Mouse (Mus musculus): Measurements from ENCODE around the gene Tssc4. TPM values are rescaled to one million over a fixed set of nuclear protein-coding genes. Genes with fewer than 3 reads are reported as not detected.

Gene Tssc4
- total and polyA plus RNA-seq, 2 experiments from 2014 or later = 102 to 118 TPM

DNA sequence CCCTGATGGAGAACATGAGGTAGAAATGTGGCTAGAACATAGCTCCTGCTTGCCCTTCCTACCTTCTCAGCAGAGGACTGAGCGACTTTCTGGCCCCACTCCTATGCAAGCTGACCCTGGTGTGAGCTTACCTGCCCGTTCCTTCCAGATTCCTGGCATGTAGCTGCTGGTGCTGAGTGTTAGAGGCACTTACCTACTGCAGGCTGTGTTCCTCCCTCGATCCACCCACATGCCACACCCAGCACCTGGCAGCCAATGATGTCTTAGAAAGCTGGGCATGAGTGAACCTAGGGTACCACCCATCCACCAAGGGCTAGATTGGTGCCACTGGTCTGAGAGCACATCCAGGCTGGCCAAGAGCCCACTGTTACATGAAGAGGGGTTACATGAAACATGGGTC is 24.8 kb downstream of the Tssc4 start:
- Histone ChIP-seq H3K27me3 (ENCODE audit: insufficient read depth, low read length) (no peaks in the 10 kb centered on the region), H3K4me3 (ENCODE audit: low read length) (no peak overlapping the region), H3K36me3 (ENCODE audit: insufficient read depth, low read length) (no peaks in the 10 kb centered on the region), H3K4me1 (ENCODE audit: insufficient read depth, low read length) (no peaks in the 10 kb centered on the region), H3K27ac (no peak overlapping the region), H3K9ac (replicated peaks; ENCODE audit: low read length) (no peak overlapping the region), H3K9me3 (ENCODE audit: low read length) (no peaks in the 10 kb centered on the region), H3K4me2 (ENCODE audit: low read depth, low read length) (no peak overlapping the region)
- WGBS = 77% methylated on average over 3 of the region's 3 CpGs
- no peak for ATAC-seq
- no peak for TF ChIP-seq CTCF (IDR thresholded peaks at IDR 0.05; ENCODE audit: low read depth)
- no peak for DNase-seq (ENCODE audit: low spot score)

DNA sequence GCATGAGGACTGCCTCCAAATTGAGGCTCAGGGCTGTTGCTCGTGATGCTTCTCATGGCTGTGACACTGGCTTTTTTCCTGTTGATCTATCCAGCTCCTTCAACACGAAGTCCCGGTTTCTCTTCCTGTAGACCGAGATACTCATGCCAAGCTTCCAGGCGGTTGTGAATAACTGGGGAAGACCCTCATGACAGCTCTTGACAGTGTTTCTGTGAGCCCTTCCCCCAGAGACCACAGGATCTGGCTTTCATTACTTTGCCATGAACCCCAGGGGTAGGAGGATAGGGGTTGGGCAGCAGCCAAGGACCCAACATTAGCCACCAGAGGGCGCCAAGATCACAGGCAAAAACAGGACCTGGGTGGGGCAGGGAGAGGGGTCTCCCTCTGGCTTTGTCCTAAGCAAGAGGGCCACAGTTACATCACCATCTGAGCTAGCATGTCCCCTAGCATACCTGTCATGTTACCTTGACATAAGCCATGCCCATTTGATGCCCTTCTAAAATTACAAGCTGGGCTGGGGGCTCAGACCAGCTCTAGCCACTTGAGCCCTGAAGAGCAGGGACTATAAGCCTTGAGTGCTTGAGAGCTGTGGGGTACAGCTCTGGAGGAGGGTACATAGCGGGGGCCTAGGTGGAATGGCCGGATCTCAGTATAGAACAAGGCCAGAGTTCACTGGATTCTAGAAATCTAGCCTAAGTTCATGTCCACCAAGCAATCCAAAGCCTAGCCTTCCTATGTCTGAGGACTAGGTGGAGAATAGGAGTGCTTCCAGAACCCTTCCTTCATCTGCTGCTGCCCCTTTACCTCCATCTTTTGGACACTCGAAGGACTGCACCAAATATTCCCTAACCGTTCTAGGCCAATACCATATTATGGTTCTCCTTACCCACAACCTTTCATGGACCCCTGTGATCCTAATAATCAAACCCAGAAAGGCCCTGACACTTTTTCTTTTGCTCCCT is 25.8 kb downstream of the Tssc4 start, which contains the start of gene Trpm5:
Gene Trpm5 (minus strand): TSS at position 51 of the 962 bp plus-strand sequence.
- Histone ChIP-seq H3K27ac (no peak within 1 kb of the TSS), H3K9ac (replicated peaks; ENCODE audit: low read length) (no peak within 1 kb of the TSS), H3K4me2 (ENCODE audit: low read depth, low read length) (no peak within 1 kb of the TSS), H3K36me3 (ENCODE audit: insufficient read depth, low read length) (no peaks in the 10 kb centered on the region), H3K4me3 (ENCODE audit: low read length) (no peak within 1 kb of the TSS), H3K9me3 (ENCODE audit: low read length) (no peaks in the 10 kb centered on the region), H3K27me3 (ENCODE audit: insufficient read depth, low read length) (no peaks in the 10 kb centered on the region), H3K4me1 (ENCODE audit: insufficient read depth, low read length) (no peaks in the 10 kb centered on the region)
- peak; percentile 86 for TF ChIP-seq CTCF (IDR thresholded peaks at IDR 0.05; ENCODE audit: low read depth)
- ATAC-seq (peak; percentile 76), DNase-seq (ENCODE audit: low spot score) (peak; percentile 66)
- WGBS = 43% methylated on average over 10 of the region's 10 CpGs

DNA sequence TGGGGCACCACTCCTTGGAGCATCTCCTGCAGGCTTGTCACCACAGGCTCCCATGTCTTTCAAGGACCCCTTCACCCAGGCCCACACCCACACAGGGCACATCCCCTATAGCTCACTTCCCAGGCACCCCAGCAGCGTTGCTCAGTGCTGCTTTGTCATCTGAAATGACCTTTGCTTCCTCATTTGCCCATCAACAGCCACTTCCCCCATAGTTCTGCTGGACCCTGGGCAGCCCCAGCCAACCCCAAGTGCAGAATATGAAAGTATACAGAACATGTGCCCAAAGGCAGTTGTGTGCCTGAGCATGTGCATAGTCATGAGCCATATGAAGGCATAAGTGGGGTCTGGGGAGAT is 26.5 kb downstream of the Tssc4 start:
- no peak overlapping the region for H3K27ac ChIP-seq
- no peak overlapping the region for H3K4me3 ChIP-seq (ENCODE audit: low read length)
- no peaks in the 10 kb centered on the region for H3K9me3 ChIP-seq (ENCODE audit: low read length)
- ATAC-seq (no peak), DNase-seq (ENCODE audit: low spot score) (no peak)
- H3K27me3 ChIP-seq (ENCODE audit: insufficient read depth, low read length) = no peaks in the 10 kb centered on the region
- no peak overlapping the region for H3K4me2 ChIP-seq (ENCODE audit: low read depth, low read length)
- H3K4me1 ChIP-seq (ENCODE audit: insufficient read depth, low read length) = no peaks in the 10 kb centered on the region
- whole genome bisulfite sequencing = 50% methylated on average over 1 of the region's 1 CpGs
- no peak overlapping the region for H3K9ac ChIP-seq (replicated peaks; ENCODE audit: low read length)
- no peak for TF ChIP-seq CTCF (IDR thresholded peaks at IDR 0.05; ENCODE audit: low read depth)
- no peaks in the 10 kb centered on the region for H3K36me3 ChIP-seq (ENCODE audit: insufficient read depth, low read length)

DNA sequence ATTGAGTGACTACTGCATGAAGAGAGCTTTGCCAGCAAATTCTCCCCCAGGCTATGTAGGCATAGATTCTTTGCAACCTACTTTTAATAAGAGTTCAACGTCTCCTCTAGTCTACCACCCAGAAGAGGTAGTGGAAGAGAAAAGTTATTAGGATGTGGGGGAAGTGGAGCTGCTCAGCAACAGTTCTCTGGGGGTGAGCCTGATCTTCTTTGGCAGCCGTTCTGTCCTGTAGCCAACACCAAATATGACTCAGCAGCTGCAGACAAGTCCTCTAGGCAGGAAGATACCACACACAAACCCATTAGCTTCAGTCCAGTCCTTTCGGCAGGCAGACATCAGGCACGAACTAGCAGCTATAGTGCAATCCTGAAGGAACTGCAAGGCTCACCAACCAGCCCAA is 31.7 kb downstream of the Tssc4 start:
- H3K4me2 ChIP-seq (ENCODE audit: low read depth, low read length) = no peak overlapping the region
- TF ChIP-seq CTCF (IDR thresholded peaks at IDR 0.05; ENCODE audit: low read depth) = no peak
- no peaks in the 10 kb centered on the region for H3K36me3 ChIP-seq (ENCODE audit: insufficient read depth, low read length)
- H3K9me3 ChIP-seq (ENCODE audit: low read length) = no peaks in the 10 kb centered on the region
- DNase-seq (ENCODE audit: low spot score) = no peak
- H3K4me1 ChIP-seq (ENCODE audit: insufficient read depth, low read length) = no peaks in the 10 kb centered on the region
- WGBS = 54% methylated on average over 4 of the region's 4 CpGs
- peaks cover 5% of the 10 kb centered on the region; the same call in 1 of the 2 replicates for H3K27me3 ChIP-seq (ENCODE audit: insufficient read depth, low read length)
- H3K9ac ChIP-seq (replicated peaks; ENCODE audit: low read length) = no peak overlapping the region
- no peak overlapping the region for H3K4me3 ChIP-seq (ENCODE audit: low read length)
- no peak overlapping the region for H3K27ac ChIP-seq
- ATAC-seq = no peak

DNA sequence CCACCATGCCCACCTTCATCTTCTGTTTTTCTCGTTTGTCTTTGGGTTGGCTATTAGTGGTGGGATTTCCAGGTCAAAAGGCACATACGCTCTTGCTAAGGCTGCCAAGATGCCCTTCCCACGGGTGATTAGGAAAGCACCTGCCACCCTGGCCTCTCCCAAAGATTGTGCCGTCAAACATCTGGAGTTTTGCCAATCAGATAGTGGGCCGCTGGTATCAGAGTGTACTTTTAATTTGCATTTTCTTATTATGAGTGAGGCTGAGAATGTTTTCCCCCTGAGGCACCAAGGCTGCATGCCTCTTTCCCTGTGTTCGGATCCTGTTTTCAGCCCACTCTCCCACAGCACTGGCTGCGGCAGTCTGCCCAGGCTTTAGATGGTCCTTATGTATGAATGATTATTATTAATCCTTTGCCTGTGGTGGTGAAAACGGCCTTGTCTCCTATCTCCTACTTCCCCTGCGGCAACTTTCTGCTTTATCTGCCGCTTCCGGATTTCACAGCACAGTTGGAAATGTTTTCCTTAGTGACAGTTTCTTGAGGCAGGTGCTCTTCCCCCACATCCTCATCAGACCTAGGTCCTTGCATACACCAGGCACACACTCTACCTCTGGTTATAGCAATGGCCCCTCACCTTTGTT is 36.3 kb downstream of the Tssc4 start:
- DNase-seq (ENCODE audit: low spot score) (no peak), ATAC-seq (no peak)
- Histone ChIP-seq H3K9ac (replicated peaks; ENCODE audit: low read length) (no peak overlapping the region), H3K4me1 (ENCODE audit: insufficient read depth, low read length) (no peaks in the 10 kb centered on the region), H3K27ac (no peak overlapping the region), H3K4me2 (ENCODE audit: low read depth, low read length) (no peak overlapping the region), H3K9me3 (ENCODE audit: low read length) (no peaks in the 10 kb centered on the region), H3K36me3 (ENCODE audit: insufficient read depth, low read length) (no peaks in the 10 kb centered on the region), H3K27me3 (ENCODE audit: insufficient read depth, low read length) (peaks cover 34% of the 10 kb centered on the region), H3K4me3 (ENCODE audit: low read length) (no peak overlapping the region)
- TF ChIP-seq CTCF (IDR thresholded peaks at IDR 0.05; ENCODE audit: low read depth) = no peak
- 51% methylated on average over 11 of the region's 11 CpGs for WGBS

DNA sequence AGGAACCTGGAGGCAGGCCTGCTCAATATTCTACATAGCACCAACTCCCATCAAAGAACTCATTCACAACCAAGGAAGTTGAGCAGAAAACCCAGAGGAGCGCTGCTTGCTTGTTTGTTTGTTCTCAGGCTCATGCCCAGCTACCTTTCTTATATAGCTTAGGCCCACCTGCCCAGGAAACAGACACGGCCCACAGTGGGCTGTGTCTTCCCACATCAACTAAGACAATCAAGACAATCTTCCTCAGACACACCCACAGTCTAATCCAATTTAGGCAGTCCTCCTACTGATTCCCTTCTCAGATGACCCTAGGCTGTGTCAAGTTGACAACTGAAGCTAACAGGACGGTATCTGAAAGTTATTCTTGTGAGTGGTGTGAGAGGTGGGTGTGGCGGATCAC is 37.0 kb downstream of the Tssc4 start, which contains the start of gene Kcnq1:
Gene Kcnq1 (plus strand): TSS at position 301 of the 400 bp plus-strand sequence.
- H3K9ac ChIP-seq (replicated peaks; ENCODE audit: low read length) = no peak within 1 kb of the TSS
- H3K27ac ChIP-seq = no peak within 1 kb of the TSS
- WGBS = 74% methylated on average over 4 of the region's 4 CpGs
- no peaks in the 10 kb centered on the region for H3K4me1 ChIP-seq (ENCODE audit: insufficient read depth, low read length)
- peak within 1 kb of the TSS; percentile 31 for H3K4me3 ChIP-seq (ENCODE audit: low read length)
- TF ChIP-seq CTCF (IDR thresholded peaks at IDR 0.05; ENCODE audit: low read depth) = no peak
- DNase-seq (ENCODE audit: low spot score) = no peak
- H3K36me3 ChIP-seq (ENCODE audit: insufficient read depth, low read length) = no peaks in the 10 kb centered on the region
- peaks cover 34% of the 10 kb centered on the region for H3K27me3 ChIP-seq (ENCODE audit: insufficient read depth, low read length)
- no peaks in the 10 kb centered on the region for H3K9me3 ChIP-seq (ENCODE audit: low read length)
- peak within 1 kb of the TSS; percentile 54 for H3K4me2 ChIP-seq (ENCODE audit: low read depth, low read length)
- ATAC-seq = no peak

Data from hindbrain, postnatal 0 days (tissue).